Mouse (Mus musculus): ENCODE results near the gene Pear1.
"Not testable (repeated sequence)": the region's sequence is repeated elsewhere in the genome, so short reads cannot be mapped to it uniquely, and the experiment has no call there.

The Pear1 gene

DNA sequence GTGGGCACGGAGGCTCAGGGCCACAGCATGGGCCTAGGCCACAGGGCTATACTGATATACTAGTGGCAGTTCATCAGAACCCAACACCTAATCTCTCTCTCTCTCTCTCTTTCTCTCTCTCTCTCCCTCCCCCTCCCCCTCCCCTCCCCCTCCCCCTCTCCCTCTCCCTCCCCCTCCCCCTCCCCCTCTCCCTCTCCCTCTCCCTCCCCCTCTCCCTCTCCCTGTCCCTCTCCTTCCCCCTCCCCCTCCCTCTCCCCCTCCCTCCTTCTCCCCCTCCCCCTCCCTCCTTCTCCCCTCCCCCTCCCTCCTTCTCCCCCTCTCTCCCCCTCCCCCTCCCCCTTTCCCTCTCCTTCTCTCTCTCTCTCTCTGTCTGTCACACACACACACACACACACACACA is at the start of gene Pear1:
Gene Pear1, minus strand, starts transcription at position 101 of the 400 bp plus-strand sequence.
- not testable (repeated sequence) for DNase-seq (ENCODE audit: extremely low read depth, insufficient read length, low spot score)

DNA sequence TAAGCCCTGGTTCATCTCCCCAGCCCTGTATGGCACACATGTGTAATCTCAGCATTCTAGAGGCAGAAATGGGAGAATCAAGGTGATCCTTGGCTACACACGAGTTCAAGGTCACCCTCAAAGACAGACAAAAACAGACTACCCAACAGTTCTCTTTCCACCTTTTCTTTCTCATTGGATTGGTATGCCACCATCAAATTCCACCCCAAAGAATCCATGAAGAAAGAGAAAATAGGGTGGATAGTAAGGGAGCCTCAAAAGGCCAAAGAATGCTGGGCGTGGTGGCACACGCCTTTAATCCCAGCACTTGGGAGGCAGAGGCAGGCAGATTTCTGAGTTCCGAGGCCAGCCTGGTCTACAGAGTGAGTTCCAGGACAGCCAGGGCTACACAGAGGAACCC is 40.0 kb upstream of the Pear1 start:
- DNase-seq (ENCODE audit: extremely low read depth, insufficient read length, low spot score) = not testable (repeated sequence)

DNA sequence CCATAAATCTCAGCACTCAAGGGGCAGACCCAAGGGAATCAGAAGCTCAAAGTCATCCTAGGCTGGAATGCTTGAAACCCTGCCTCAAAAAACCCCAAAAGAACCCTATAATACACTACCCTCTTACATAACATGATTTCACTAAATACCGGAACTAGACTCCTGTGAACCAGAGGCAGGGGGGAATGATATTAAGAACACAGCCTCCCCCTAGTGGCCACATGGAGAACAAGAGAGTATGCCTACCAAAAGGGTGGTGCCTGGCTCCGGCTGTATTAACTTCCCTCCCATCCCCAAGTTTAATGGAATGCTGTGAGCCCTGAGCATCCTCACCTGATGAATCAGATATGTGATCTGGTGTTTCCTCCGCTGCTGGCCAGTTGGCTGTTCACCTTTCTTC is 35.7 kb upstream of the Pear1 start:
- peak; percentile 39 for DNase-seq (ENCODE audit: extremely low read depth, insufficient read length, low spot score)

DNA sequence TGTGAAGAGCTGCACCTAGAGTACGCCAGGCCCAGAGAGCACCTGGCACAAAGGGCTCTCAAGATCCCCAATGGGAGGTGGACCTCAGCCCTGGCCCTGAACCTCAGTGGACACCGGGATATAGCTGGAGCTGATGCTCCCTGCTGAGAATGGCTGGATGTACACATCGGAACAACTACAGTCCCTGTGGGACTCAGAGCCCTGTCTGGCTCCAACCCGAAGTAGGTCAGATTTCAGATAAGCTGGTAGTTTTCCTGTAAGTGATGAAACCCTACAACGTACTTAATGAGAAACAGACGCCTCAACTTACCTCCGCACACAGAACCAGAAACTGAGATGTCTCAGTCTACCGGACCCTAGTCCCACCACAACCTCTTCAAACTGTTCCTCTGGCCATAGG is 33.6 kb upstream of the Pear1 start:
- no peak for DNase-seq (ENCODE audit: extremely low read depth, insufficient read length, low spot score)

DNA sequence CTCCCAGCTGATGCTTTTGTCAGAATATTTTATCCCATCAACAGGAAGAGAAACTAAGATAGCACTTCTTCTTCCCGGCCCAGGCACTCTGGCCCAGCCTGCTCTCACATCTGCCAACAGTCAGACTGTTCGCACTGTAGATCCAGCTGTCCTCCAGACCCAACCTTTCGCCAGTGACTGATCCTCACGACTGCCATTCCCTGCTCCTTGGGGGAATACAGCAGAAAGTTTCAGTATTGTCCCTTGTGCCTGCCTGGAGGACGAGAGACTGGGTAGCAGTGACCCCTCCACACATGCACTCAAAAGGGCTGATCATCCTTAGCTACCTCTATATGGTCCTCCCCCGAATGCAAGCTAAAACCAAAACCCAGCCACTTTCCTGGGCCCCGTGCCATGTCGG is 31.8 kb upstream of the Pear1 start:
- no peak for DNase-seq (ENCODE audit: extremely low read depth, insufficient read length, low spot score)

DNA sequence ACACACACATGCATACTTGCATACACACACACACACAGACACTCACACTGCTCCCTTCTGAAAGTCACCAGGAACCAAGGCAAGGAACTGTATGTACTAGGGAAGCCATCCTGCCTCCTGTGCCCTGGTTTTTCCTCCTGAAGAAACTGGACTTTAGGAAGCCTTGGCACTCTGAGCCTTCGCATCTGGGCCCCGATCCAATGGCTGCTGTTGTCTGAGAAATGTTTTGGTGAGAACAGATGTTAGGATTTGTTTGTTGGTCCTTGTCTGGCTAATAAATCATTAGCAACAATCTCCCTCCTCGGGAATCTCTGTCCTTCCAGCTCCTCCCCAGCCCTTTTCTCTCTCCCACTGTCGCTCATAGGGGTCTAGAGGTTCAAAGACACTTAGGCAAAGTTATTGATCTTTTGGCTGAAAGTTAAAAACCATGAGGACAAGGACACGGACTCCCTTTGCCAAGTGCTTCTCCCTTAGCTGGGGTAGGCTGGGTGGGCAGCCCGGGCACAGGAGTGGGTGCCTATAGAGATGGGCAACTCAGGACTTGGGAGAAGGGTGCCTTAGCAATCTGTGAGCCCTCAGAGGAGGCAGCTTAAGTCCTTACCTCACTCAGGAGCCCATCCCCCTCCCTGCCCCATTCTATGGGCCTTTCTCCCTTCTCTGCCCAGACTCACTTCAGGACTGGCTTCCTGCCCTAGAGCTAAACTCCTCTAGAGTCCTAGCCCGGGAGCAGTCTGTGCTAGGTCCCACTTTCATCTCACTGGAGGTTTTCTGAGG is 30.9 kb upstream of the Pear1 start:
- no peak for DNase-seq (ENCODE audit: extremely low read depth, insufficient read length, low spot score)

DNA sequence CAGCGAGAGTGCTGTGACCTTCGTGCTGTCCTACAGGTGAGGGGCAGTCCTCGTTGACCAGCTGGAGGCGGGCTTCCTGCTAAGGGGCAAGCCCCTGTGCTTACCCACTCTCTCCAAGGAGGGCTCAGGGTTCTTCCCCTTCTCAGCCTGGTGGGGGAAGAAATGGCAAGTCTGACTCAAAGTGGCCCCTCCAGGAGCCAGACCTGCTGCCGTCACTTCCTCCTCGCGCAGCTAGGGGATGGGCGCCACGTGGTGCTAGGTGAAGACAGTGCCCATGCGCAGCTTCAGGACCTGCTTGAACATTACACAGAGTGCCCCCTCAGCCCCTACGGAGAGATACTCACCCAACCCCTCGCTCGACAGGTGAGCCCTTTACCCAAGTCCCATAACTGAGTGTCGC is 25.0 kb upstream of the Pear1 start:
- no peak for DNase-seq (ENCODE audit: extremely low read depth, insufficient read length, low spot score)

DNA sequence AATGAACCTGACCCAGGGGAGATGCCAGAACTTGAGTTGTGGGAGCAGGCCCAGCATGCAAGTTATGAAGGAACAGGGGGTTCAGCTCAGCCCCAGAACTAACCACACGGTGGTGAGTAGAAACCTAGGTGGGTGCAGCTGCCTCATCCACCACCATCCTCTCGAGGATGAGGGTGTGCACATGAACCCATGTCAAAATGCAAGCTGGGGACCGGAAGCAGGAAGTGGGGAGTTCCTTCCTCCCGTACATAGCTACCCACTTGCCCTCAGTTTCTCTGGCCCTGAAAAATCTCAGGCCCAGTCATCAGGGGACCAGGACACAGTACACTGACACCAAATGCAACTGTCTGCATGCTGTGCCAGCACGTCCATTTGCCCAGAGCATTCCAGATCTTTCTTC is 23.6 kb upstream of the Pear1 start:
- no peak for DNase-seq (ENCODE audit: extremely low read depth, insufficient read length, low spot score)

DNA sequence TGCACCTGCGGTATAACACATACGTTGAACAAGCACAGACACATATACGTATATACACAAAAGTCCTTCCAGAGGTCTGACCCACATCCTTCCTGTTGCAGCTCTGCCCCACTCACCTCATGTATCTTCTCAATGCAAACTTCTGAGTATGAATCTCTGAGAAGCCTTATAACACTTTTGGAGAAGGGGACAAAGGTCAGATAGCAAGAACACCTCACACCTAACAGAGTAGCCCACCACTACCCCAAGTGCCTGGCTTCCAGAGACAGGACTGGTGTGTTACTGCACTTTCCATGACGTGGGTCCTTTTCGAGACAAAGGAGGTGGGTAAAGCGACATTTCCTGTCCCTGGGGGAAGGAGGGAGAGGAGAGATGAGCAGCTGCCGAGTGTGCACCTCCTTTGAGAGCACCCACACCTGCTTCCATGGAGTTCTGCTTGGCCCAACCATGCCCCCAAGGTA is 22.6 kb upstream of the Pear1 start, which contains the start of gene Sh2d2a:
Gene Sh2d2a, plus strand, starts transcription at position 106 of the 461 bp plus-strand sequence.
- no peak for DNase-seq (ENCODE audit: extremely low read depth, insufficient read length, low spot score)

DNA sequence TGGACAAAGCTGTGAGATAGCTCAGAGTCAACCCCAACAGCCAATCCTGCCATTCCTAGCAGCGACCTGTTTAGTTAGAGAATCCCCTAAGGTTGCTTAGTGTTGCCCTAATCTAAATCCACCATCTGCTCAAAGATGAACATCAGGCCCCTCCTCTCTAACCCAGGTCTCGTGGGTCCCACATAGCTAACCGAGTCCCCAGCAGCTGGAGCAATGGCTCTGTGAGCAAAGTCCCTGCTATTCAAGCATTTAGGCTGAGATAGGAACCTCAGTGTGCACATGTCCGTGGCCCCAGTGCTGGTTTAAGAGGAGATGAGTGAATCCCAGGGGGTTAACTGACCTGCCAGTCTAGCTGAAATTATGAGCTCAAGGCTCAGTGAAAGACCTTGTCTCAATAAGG is 22.1 kb upstream of the Pear1 start:
- DNase-seq (ENCODE audit: extremely low read depth, insufficient read length, low spot score) = no peak

DNA sequence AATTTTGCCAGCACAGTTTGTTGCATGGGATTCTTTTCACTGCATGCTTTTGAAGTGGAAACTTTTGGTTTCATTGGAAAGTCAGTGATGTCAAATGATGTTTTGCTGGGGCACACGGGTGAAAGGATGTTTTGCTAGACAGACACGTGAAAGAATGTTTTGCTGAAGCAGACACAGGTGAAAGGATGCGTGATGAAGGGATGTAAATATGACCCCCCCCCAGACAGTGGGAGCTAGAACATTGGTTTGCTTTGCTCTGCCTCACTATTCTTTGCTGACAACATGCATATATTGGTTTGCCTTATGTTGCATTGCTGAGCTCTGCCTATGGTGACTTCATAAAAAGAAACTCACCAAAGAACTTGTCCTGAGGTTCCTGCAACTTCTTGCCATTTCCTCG is 20.9 kb upstream of the Pear1 start:
- no peak for DNase-seq (ENCODE audit: extremely low read depth, insufficient read length, low spot score)

DNA sequence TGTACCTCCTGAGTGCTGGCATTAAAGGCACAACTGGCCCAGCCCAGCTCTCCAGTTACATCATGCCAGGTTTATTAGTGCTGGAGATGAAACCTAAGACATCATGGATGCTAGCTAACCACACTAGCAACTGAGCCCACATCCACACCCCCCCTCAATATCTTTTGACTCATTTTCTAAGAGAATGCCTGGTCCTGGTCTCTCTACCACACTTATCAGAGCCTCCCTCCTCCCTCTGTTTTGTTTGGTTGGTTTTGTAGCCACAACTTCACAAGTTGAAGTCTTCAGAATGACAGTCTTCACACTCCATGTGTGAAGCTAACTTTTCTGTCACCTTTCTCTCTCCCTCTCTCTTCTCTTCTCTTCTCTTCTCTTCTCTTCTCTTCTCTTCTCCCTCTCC is 16.8 kb upstream of the Pear1 start:
- no peak for DNase-seq (ENCODE audit: extremely low read depth, insufficient read length, low spot score)

DNA sequence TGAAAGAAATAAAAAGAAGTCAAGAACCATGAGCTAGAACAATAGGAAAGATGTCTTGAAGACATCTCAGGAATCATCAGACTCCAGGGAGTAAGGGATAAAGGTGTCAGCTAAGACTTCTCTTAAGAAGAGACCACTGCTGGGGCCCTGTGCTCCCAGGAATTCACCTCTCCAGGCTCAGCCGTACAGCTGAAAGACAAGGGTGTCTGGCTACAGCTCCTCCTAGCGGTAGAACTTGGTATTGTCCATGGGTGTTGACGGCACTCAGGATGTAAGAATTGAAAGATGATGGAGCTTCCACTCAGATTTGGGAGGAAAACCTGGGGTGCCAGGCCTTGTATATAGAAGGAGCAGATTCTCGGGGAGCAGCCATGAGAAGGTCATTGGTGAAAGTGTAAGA is 14.5 kb upstream of the Pear1 start:
- DNase-seq (ENCODE audit: extremely low read depth, insufficient read length, low spot score) = no peak

DNA sequence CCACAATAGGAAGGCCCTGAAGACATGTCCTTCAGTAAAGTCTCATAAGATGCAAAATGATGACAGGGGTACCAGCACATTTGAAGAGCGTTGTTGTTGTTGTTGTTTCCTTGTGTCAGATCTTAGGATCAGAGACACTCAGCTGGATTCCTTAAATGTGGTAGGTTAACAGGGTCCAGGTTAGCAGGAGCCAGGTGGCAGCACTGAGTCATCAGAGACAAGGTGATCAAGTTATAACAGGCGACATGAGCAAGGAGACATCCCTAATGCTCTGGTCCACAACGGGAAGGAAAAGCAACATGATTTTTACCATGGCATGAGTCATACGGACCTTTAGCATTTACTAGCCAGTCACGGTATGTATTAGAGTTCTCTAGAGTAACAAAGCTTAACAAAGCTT is 9.4 kb upstream of the Pear1 start:
- no peak for DNase-seq (ENCODE audit: extremely low read depth, insufficient read length, low spot score)

DNA sequence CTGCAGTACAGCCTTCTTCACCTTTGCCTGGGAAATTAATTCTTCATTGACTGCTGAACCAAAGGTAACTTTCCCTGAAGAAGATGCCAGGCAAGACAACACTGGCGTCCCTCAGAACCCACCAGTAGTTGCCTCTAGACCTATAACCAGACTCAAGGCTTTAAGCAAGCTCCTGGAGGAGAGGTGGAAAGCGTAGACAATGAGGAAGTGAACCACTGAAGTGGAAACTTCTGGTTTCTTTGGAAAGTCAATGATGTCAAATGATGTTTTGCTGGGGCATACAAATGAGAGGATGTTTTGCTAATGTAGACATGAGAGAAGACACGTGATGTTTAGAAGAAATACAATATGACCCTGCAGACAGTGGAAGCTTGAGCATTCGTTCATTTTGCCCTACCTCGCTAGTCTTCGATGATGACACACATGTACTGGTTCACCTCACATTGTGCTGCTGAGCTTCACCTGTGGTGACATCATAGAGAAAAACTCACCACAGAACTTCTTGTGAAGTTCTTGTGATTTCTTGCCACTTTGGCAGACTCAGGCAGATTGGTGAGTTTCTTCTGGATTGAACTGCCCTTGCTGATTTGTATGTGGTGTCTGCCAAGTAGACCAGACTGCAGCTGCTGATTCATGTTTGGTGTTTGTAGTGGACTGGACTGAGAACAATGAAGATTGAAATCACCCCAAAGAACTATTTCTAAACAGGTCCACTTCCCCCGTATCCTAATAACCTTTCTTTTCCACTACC is 8.2 kb upstream of the Pear1 start:
- DNase-seq (ENCODE audit: extremely low read depth, insufficient read length, low spot score) = no peak

DNA sequence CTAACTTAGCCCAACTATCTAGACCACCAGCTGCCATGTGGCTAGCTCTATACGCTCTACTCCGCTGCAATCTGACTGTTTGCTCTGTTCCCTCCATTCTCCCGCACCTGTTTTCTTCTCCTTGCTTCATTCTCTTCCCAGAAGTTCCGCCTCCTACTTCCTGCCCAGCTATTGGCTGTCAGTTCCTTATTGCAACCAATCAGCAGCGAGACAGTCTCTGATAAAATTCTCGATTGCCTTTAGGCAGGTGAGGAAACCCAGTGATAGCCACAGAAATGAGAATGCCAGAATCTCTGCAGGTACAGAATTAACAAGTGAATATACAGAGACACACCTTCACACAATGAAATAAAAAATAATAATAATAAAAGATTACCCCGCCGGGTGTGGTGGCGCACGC is 4.9 kb upstream of the Pear1 start:
- DNase-seq (ENCODE audit: extremely low read depth, insufficient read length, low spot score) = no peak

DNA sequence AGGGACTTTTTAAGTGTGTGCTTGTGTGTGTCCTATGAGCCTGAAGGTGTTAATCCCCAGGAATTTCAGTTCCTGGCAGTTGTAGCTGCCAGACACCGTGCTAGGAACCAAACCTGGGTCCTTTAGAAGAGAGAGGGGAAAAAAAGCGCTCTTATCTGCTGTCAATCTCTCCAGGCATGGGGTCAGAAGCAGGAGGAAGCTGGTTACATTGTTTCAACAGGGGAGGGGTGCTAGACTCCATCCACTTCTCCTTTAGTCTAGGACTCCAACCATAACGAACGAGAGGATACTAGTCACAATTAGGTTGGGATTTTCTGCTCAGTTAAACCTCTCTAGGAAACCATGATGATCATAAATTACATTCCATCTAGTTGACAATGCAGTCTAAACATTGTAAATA is 4.3 kb upstream of the Pear1 start:
- DNase-seq (ENCODE audit: extremely low read depth, insufficient read length, low spot score) = no peak

DNA sequence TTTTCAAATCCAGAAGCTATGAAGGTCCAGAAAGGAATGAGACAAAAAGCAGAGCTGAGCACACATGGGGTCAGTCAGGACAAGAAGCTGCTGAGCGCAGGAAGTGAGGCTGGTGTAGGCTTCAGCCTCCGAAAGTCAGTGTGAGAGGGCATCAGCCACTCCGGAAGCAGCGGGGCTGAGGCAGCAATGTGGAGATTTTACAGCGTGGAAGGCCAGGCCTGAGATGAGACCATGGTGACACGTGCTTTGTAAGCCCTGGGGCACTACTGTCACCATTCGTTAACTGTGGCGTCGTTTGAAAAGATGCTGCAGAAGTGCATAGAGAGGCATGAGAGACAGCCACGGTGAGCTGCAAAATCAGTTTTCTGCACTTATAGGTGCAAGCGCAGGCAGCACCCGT is 5.9 kb downstream of the Pear1 start:
- no peak for DNase-seq (ENCODE audit: extremely low read depth, insufficient read length, low spot score)

DNA sequence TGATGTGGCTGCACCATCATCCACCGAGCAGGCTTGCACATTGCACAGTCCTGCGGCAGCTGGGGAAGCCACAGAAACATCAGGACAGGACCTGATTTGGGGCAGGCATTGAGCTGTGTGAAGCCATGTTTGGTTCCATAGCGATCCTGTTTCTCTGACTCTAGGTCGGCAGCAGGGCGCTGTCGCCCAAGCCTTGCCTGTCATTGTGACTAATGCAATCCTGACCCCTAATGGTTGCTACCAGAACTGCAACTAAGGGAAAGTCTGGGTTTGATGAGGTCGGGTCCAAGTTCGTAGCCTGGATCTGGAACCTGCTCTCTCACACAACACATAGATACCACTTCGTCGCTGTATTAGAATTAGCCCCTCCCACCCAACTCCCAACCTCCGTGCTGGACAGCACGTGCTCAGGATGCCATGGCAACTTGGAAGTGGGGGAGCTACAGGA is 7.4 kb downstream of the Pear1 start:
- peak; percentile 69 for DNase-seq (ENCODE audit: extremely low read depth, insufficient read length, low spot score)

DNA sequence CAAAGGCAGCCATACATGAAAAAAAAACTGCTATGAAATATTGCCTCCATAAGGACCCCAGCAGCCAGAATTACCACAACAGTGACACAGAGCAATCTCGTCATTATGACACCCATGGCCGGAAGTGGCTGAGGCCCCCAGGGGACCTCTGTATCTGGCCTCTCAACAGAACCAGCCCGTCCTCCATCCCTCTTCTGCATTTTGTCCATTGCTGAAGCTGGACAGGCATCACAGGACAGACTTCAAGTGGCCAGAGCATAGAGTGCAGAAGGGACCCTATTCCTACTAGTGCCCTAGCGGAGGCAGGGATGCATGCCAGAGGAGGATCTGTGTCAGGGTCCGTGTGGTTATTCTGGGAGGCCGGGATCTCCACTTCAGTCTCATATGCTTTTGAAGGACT is 7.9 kb downstream of the Pear1 start:
- no peak for DNase-seq (ENCODE audit: extremely low read depth, insufficient read length, low spot score)

DNA sequence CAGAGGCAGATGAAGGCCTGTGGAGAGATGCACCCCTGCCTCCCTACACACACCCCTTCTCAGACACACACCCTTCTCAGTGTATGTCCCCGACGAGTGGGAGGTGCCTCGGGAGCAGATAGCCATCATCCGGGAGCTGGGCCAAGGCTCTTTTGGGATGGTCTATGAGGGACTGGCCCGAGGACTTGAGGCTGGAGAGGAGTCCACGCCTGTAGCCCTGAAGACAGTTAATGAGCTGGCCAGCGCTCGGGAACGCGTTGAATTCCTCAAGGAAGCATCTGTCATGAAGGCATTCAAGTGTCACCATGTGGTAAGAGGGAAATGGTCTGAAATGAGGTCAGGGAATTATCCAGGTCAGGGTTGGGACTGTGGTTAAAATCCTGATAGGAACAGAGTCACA is 11.2 kb downstream of the Pear1 start:
- DNase-seq (ENCODE audit: extremely low read depth, insufficient read length, low spot score) = no peak

DNA sequence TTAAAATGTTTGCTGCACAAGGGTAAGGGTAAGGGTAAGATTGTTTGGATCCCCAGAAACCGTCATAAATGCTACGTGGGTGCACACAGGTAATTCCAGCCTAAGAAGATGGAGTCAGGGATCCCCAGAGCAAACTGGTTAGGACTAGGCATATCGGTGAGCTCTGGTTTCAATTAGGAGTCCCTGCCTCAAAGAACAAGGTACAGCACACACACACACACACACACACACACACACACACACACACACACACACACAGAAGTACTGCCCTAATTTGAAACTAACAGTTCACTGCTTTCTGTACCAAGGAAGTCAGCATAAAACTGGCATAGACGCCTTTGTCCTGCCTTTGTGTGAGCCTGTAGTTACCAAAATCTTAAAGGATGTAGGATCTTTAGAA is 11.7 kb downstream of the Pear1 start:
- no peak for DNase-seq (ENCODE audit: extremely low read depth, insufficient read length, low spot score)

Measured in 3134 (cell line).